Mouse (Mus musculus) lung, embryonic 14.5 days (tissue): ENCODE measurements around the gene Map1s. TPM values are rescaled to one million over a fixed set of nuclear protein-coding genes. Genes with fewer than 3 reads are reported as not detected.

Experiments
- ATAC-seq: fragments of 200-750 bp; cut with Nextera tagmentation; 2 replicates; pipeline ENCODE4 v1.8.0; 2017; ENCODE audit warnings: mild to moderate bottlenecking, moderate TSS enrichment, moderate library complexity; ENCODE audit not compliant: insufficient read depth
- DNase-seq: peaks from one replicate; pipeline ENCODE4 v3.0.0-alpha.2; 2015
- H3K27ac ChIP-seq: fragments of 300-500 bp; sonication (generic); 2 replicates; pipeline ENCODE4 v1.5.1; 2014; ENCODE audit warnings: low read depth, mild to moderate bottlenecking, moderate library complexity
- H3K27me3 ChIP-seq: fragments of 300-500 bp; sonication (generic); 2 replicates; pipeline ENCODE4 v1.6.1; 2014; ENCODE audit warnings: low read length, control low read depth; ENCODE audit not compliant: insufficient read depth
- H3K36me3 ChIP-seq: fragments of 300-500 bp; sonication (generic); 2 replicates; pipeline ENCODE4 v1.6.1; 2014; ENCODE audit warnings: control low read depth; ENCODE audit not compliant: insufficient read depth
- H3K4me1 ChIP-seq: fragments of 300-500 bp; sonication (generic); 2 replicates; pipeline ENCODE4 v1.6.1; 2014; ENCODE audit warnings: antibody characterized with exemption, control low read depth; ENCODE audit not compliant: insufficient read depth
- H3K4me2 ChIP-seq: fragments of 300-500 bp; sonication (generic); 2 replicates; pipeline ENCODE4 v1.6.1; 2014; ENCODE audit warnings: mild to moderate bottlenecking
- H3K4me3 ChIP-seq: fragments of 300-500 bp; sonication (generic); 2 replicates; pipeline ENCODE4 v1.5.1; 2014; ENCODE audit warnings: low read depth, low read length
- H3K9ac ChIP-seq: fragments of 300-500 bp; sonication (generic); 2 replicates; pipeline ENCODE4 v1.6.1; 2014
- H3K9me3 ChIP-seq: fragments of 300-500 bp; sonication (generic); 2 replicates; pipeline ENCODE4 v1.6.1; 2016; ENCODE audit warnings: low read depth, low read length, control low read depth
- CTCF ChIP-seq: IDR thresholded peaks from 2 replicates; pipeline ENCODE4 v1.5.1; 2016; ENCODE audit warnings: antibody characterized with exemption, low read depth
- WGBS: fragments of 180-500 bp; shearing (Covaris S2); extraction: QIAGEN DNeasy Blood & Tissue Kit; methylation state at CpG from one replicate; pipeline ENCODE4 v1.1.7; 2014; 5-methylcytosine and 5-hydroxymethylcytosine counted together
- polyA plus RNA-seq: library from polyadenylated mRNA; unstranded; fragments of >200 nt; fragmentation: Nextera tagmentation; extraction: Ambion mirVana; gene quantifications from 2 replicates; pipeline ENCODE4 v1.2.1, GENCODE M21; 2014

Map1s gene
- polyA plus RNA-seq, 1 experiment from 2014 or later, result 54.4 TPM

DNA sequence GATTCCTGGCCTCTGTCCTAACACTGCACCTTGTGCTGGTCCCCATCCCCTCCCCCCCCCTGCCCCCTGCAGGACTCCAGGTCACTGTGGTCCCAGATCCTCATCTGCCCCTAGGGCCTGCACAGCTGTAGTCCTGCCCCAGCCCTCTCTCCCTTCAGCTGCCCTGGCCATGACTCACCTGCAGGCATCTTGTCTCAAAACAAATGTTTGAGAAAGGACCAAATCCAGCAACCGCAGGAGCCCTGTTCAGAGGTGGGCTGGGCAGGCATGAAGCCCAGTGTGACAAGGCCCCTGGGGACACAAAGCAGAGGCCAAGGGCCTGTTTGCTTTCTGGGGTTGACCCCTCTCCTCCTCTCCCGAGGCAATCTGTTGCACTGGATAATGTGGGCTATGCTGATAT, 27.6 kb upstream of the Map1s start:
- H3K4me3 ChIP-seq, result no peak overlapping the region
- TF ChIP-seq CTCF, result no peak
- H3K27me3 ChIP-seq, result no peaks in the 10 kb centered on the region
- WGBS, result 38% methylated on average over 2 of the region's 2 CpGs
- no peaks in the 10 kb centered on the region for H3K4me1 ChIP-seq
- no peak for ATAC-seq
- no peak overlapping the region for H3K9ac ChIP-seq
- no peak for DNase-seq
- no peak overlapping the region for H3K27ac ChIP-seq
- H3K36me3 ChIP-seq, result no peaks in the 10 kb centered on the region
- H3K4me2 ChIP-seq, result no peak overlapping the region
- H3K9me3 ChIP-seq, result no peaks in the 10 kb centered on the region

DNA sequence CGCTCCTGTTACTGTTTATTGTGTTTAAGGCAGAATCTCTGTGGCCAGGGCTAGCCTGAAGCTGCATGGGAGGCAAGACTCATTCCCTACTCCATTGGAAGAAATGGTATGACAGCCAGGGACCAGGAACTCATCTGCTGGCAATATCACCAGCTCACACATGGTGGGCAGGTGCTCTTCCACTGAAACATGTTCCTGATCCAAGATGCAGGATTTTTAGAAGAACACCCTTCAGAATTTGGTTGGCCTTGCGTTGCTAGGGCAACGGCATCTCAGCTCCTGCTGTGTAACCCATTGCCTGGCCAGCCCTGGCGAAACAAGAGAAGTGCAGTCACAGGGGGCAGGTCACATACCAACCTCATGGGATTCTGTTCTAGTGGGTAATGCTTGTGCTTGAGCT, 26.2 kb upstream of the Map1s start:
- Histone ChIP-seq H3K36me3 (no peaks in the 10 kb centered on the region), H3K27ac (no peak overlapping the region), H3K4me1 (no peaks in the 10 kb centered on the region), H3K4me3 (no peak overlapping the region), H3K27me3 (no peaks in the 10 kb centered on the region), H3K9ac (no peak overlapping the region), H3K9me3 (no peaks in the 10 kb centered on the region), H3K4me2 (no peak overlapping the region)
- DNase-seq (no peak), ATAC-seq (no peak)
- TF ChIP-seq CTCF, result no peak
- 52% methylated on average over 4 of the region's 4 CpGs for WGBS

DNA sequence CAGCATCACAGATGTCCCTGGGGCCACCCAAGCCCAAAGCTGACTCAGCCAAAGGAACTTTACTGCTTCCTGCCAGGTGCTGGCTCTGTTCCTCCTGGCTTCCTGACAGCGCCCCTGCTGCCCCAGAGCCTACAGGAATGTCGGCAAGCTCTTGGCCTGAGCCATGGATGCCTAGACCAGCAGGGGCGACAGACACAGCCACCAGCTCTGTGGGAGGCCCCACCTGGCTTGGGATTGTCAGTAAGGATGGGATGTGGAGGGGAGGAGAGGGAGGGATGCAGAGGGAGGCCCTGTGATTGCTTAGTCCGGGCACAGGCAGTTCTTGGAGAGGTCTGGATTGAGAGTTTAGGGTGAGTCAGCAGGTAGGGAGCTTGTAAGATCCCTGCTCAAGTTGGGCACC, 25.6 kb upstream of the Map1s start:
- ATAC-seq (no peak), DNase-seq (no peak)
- Histone ChIP-seq H3K9me3 (no peaks in the 10 kb centered on the region), H3K27me3 (no peaks in the 10 kb centered on the region), H3K36me3 (no peaks in the 10 kb centered on the region), H3K4me1 (no peaks in the 10 kb centered on the region), H3K4me2 (no peak overlapping the region), H3K4me3 (no peak overlapping the region), H3K27ac (no peak overlapping the region), H3K9ac (peak overlapping the region; percentile 23; the same call in 1 of the 2 replicates)
- peak; percentile 13; the same call in 1 of the 2 replicates for TF ChIP-seq CTCF
- WGBS, result under 1% methylated on average over 4 of the region's 4 CpGs

DNA sequence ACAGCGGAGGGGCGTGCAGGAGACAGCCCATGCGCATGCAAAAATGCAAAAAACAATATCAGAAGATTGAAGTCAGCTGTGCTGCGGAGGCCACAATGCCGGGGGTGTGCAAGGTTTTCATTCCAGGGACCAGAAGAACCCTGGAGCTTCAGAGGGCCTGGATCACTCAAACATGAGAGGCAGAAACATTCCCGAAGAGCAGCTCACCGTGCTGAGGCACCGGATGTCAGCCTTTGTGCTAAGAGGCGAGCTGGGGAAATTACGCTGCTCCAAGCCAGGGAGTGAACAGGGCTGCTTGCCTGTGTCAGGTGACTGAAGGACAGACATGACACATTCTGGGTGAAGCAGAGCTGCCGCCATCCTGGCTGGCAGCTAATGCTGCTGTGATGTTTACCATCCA, 25.2 kb upstream of the Map1s start:
- Histone ChIP-seq H3K4me2 (no peak overlapping the region), H3K36me3 (no peaks in the 10 kb centered on the region), H3K27me3 (no peaks in the 10 kb centered on the region), H3K4me1 (no peaks in the 10 kb centered on the region), H3K27ac (no peak overlapping the region), H3K4me3 (no peak overlapping the region), H3K9ac (peak overlapping the region; percentile 26; the same call in 1 of the 2 replicates), H3K9me3 (no peaks in the 10 kb centered on the region)
- 14% methylated on average over 11 of the region's 11 CpGs for WGBS
- ATAC-seq, result no peak; the same call in 1 of the 2 replicates
- peak; percentile 30 for DNase-seq
- no peak for TF ChIP-seq CTCF

DNA sequence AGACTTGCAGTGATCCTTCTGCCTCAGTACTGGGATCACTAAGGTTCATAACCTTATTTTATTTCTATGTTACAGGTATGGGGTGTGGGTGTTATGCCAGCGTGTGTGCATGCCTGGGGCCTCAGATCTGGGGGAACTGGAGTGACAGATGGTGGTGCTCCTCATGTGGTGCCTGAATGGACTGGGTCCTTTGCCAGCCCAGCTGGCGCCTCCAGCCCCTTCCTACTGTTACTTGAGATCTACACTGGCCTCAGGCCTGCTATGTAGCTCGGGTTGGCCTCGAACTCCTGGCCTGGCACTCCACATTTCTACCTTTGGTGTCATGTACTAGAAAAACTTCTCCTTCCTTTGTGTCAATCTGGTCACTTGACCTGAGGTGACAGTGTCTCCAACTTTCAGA, 21.5 kb upstream of the Map1s start:
- Histone ChIP-seq H3K27ac (no peak overlapping the region), H3K4me1 (no peaks in the 10 kb centered on the region), H3K9ac (no peak overlapping the region), H3K4me3 (no peak overlapping the region), H3K9me3 (no peaks in the 10 kb centered on the region), H3K4me2 (no peak overlapping the region), H3K27me3 (no peaks in the 10 kb centered on the region), H3K36me3 (no peaks in the 10 kb centered on the region)
- ATAC-seq, result no peak
- no peak for TF ChIP-seq CTCF
- no peak for DNase-seq
- WGBS, result 86% methylated on average over 4 of the region's 4 CpGs

DNA sequence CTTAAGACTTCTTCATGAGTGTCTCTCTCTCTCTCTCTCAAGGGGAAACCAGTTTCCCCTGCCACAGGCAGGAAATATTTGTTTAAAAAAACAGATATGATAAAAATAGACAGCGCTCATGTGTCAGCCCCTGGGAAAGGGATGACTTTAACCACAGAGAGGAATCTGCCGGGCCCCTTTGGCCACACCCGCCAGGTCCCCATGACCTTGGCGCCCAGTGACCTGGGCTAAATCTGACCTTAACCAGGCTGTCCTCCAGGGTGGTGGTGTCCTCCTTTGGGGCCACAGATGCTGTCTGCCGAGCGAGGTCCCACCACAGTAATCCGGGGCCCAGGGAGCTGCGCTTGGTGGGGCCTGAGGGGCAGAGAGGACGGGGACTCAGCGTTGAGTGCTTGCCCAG, 21.0 kb upstream of the Map1s start:
- Histone ChIP-seq H3K9ac (no peak overlapping the region), H3K4me1 (no peaks in the 10 kb centered on the region), H3K27me3 (no peaks in the 10 kb centered on the region), H3K36me3 (no peaks in the 10 kb centered on the region), H3K9me3 (no peaks in the 10 kb centered on the region), H3K4me3 (no peak overlapping the region), H3K4me2 (no peak overlapping the region), H3K27ac (no peak overlapping the region)
- WGBS, result 70% methylated on average over 10 of the region's 10 CpGs
- ATAC-seq (no peak), DNase-seq (no peak)
- no peak for TF ChIP-seq CTCF

DNA sequence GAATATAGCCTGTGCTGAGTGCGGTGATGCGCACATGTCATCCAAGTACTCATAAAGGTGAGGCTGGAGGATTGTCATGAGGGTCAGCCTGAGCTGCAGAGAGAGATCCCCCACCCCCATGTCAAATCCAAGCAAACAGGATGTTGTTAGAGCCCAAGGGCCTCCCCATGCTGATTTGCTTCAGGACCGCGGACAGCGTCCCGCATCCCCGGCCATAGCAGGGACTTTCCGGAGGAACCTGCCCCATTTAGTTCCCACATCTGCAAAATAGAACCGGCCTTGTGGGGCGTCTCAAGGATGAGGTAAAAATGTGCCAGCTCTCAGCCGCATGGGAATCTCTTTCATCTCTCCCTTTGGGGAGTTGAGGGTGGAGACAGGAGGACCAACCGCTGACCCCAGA, 20.1 kb upstream of the Map1s start:
- no peak for ATAC-seq
- Histone ChIP-seq H3K4me2 (no peak overlapping the region), H3K9me3 (no peaks in the 10 kb centered on the region), H3K36me3 (no peaks in the 10 kb centered on the region), H3K9ac (no peak overlapping the region), H3K4me3 (no peak overlapping the region), H3K4me1 (no peaks in the 10 kb centered on the region), H3K27me3 (peaks cover under 1% of the 10 kb centered on the region), H3K27ac (no peak overlapping the region)
- 15% methylated on average over 12 of the region's 12 CpGs for WGBS
- TF ChIP-seq CTCF, result no peak
- DNase-seq, result peak; percentile 82

DNA sequence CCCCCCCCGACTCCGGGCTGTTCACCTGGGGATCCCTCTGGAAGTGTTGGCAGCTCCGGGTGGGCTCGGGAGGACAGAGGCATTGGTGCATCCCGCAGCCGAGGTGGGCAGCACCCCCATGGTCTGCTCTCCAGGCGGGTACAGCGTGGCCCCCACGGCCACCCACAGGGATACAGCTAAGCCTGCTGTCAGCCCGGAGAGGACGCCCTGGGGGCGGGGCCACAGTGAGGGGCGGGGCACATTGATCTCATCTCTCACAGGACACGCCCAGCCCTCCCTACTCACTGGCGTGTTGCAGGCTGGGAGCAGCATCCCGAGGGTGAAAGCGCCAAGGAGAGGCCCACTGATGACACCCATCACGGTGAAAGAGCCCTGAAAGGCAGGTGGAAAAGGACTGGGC, 18.1 kb upstream of the Map1s start:
- Histone ChIP-seq H3K27me3 (peaks cover 21% of the 10 kb centered on the region), H3K4me3 (no peak overlapping the region), H3K4me1 (no peaks in the 10 kb centered on the region), H3K27ac (no peak overlapping the region), H3K9ac (no peak overlapping the region), H3K4me2 (no peak overlapping the region), H3K9me3 (no peaks in the 10 kb centered on the region), H3K36me3 (no peaks in the 10 kb centered on the region; the same call in 1 of the 2 replicates)
- peak; percentile 38 for DNase-seq
- no peak for TF ChIP-seq CTCF
- no peak for ATAC-seq
- WGBS, result 5% methylated on average over 18 of the region's 18 CpGs
